Mouse (Mus musculus): ENCODE results near the gene Slc5a1. TPM values are rescaled to one million over a fixed set of nuclear protein-coding genes. Genes with fewer than 3 reads are reported as not detected.

Slc5a1 gene
- total and polyA plus RNA-seq, 3 experiments, result 0.20 to 0.47 (median 0.31) TPM

GRCm38 (mm10) chr5:33091342-33091741, 12.7 kb upstream of the Slc5a1 start:
- Histone ChIP-seq H3K9ac (ENCODE audit: low read depth, low read length) (no peak overlapping the region), H3K4me1 (ENCODE audit: control insufficient read depth, insufficient read depth, low read length) (no peaks in the 10 kb centered on the region), H3K79me2 (replicated peaks; ENCODE audit: control insufficient read depth, insufficient read depth, low read length) (no peaks in the 10 kb centered on the region), H3K27ac (no peak overlapping the region), H3K4me3 (no peak overlapping the region), H3K36me3 (ENCODE audit: control insufficient read depth, insufficient read depth, low read length) (no peaks in the 10 kb centered on the region), H3K27me3 (ENCODE audit: control insufficient read depth, insufficient read depth, low read length) (no peaks in the 10 kb centered on the region)
- WGBS, result 86% methylated on average over 6 of the region's 6 CpGs
- no peak for DNase-seq
- TF ChIP-seq POLR2A (IDR thresholded peaks at IDR 0.05; ENCODE audit: insufficient read depth, low read depth, low read length), result no peak
- TF ChIP-seq CTCF (IDR thresholded peaks at IDR 0.05), result no peak
- no peak for TF ChIP-seq EP300 (IDR thresholded peaks at IDR 0.05; ENCODE audit: insufficient read depth, low read depth, low read length)
- intact Hi-C loops (cut with DNase I), result no loop called here

DNA sequence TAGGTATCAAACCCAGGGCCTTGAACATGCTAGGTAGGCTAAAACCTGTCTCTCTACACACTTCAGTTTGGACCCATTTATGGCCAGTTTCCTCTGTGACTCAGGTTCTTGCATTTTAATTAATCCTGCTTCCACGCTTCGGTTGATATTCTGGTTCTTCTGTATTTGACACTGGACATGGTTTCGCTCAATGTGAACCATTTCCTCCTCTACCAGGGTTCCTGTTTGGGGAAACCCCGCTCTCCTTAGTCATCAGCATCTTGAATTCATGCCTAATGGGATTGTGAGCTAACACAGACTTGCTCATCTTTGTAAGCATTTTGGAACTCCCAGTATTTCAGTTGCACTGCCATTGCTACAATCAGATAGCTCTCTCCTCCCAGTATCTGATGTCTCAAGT, 8.7 kb upstream of the Slc5a1 start:
- no peak for TF ChIP-seq CTCF (IDR thresholded peaks at IDR 0.05)
- no peak for TF ChIP-seq POLR2A (IDR thresholded peaks at IDR 0.05; ENCODE audit: insufficient read depth, low read depth, low read length)
- TF ChIP-seq EP300 (IDR thresholded peaks at IDR 0.05; ENCODE audit: insufficient read depth, low read depth, low read length), result no peak
- H3K79me2 ChIP-seq (replicated peaks; ENCODE audit: control insufficient read depth, insufficient read depth, low read length), result no peaks in the 10 kb centered on the region
- H3K27ac ChIP-seq, result no peak overlapping the region
- 74% methylated on average over 4 of the region's 4 CpGs for WGBS
- intact Hi-C loops (cut with DNase I), result no loop called here
- no peaks in the 10 kb centered on the region for H3K4me1 ChIP-seq (ENCODE audit: control insufficient read depth, insufficient read depth, low read length)
- no peaks in the 10 kb centered on the region for H3K27me3 ChIP-seq (ENCODE audit: control insufficient read depth, insufficient read depth, low read length)
- DNase-seq, result no peak
- no peaks in the 10 kb centered on the region for H3K36me3 ChIP-seq (ENCODE audit: control insufficient read depth, insufficient read depth, low read length)
- no peak overlapping the region for H3K9ac ChIP-seq (ENCODE audit: low read depth, low read length)
- H3K4me3 ChIP-seq, result no peak overlapping the region

DNA sequence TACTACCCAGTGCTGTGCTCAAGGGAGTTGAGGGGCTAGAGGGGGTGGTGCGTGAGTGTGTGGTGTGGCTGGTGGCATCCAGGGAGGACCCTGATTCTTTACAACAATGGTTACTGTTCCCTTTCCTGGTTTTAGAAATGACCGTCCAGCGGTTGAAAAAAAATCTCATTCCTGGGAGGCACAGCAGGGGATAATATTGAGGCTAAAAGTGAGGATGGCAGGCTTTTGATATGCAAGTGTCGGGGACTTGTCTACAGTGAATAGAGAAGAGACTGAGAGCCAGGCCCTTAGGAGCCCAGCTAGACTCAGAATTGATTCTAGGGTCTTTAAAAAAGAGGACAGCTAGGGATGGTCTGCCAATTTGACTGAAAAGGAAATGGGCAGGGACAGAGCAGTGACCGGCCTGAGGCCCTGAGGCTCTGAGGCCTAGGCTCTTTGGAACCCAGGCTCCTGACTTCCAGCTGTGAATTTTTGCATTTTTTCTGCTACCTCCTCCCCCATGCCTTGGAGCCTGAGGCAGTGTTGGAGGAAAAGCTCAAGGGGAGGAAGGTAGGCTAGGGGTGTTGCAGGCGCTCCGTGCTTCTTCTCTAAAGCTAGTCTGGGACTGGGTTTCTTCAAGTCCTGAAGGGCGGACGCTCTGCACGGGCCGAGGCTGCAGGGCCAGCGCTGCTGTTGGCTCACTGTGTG, 1.5 kb upstream of the Slc5a1 start:
- intact Hi-C loops (cut with DNase I), result no loop called here
- peaks cover 4% of the 10 kb centered on the region; the same call in 1 of the 2 replicates for H3K27me3 ChIP-seq (ENCODE audit: control insufficient read depth, insufficient read depth, low read length)

GRCm38 (mm10) chr5:33104876-33105275, 857 bp downstream of the Slc5a1 start:
- WGBS, result 32% methylated on average over 1 of the region's 1 CpGs
- H3K27ac ChIP-seq, result no peak overlapping the region

More for the DNA sequence above, 1.5 kb upstream of the Slc5a1 start:
- TF ChIP-seq POLR2A (IDR thresholded peaks at IDR 0.05; ENCODE audit: insufficient read depth, low read depth, low read length) (no peak), EP300 (IDR thresholded peaks at IDR 0.05; ENCODE audit: insufficient read depth, low read depth, low read length) (no peak), CTCF (IDR thresholded peaks at IDR 0.05) (no peak)
- Histone ChIP-seq H3K9ac (ENCODE audit: low read depth, low read length) (no peak overlapping the region), H3K36me3 (ENCODE audit: control insufficient read depth, insufficient read depth, low read length) (no peaks in the 10 kb centered on the region), H3K27ac (no peak overlapping the region), H3K4me3 (no peak overlapping the region), H3K79me2 (replicated peaks; ENCODE audit: control insufficient read depth, insufficient read depth, low read length) (no peaks in the 10 kb centered on the region), H3K4me1 (ENCODE audit: control insufficient read depth, insufficient read depth, low read length) (no peaks in the 10 kb centered on the region)
- DNase-seq, result no peak
- WGBS, result 55% methylated on average over 12 of the region's 12 CpGs

DNA sequence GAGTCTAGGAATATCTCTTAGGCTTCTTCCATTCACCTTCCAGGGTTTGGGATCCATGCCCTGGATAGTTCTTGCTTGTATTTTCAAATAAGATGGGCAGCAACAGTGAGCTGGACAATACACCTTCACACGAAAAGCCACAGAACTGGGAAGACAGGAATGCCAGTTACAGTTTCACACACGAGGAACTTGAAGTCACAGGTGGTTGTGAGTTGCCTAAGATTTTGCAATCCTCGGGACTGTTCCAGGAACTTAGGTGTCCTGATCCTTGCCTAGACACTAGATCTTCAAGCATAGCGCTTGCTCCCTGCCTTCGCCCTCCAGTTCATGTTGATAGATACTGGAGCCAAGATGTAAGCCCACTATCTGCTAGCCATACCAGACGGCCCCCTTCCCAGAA, 1.6 kb downstream of the Slc5a1 start:
- TF ChIP-seq CTCF (IDR thresholded peaks at IDR 0.05) (no peak), EP300 (IDR thresholded peaks at IDR 0.05; ENCODE audit: insufficient read depth, low read depth, low read length) (no peak), POLR2A (IDR thresholded peaks at IDR 0.05; ENCODE audit: insufficient read depth, low read depth, low read length) (no peak)
- intact Hi-C loops (cut with DNase I), result no loop called here
- H3K27me3 ChIP-seq (ENCODE audit: control insufficient read depth, insufficient read depth, low read length), result peaks cover 4% of the 10 kb centered on the region; the same call in 1 of the 2 replicates
- 75% methylated on average over 6 of the region's 6 CpGs for WGBS
- H3K4me1 ChIP-seq (ENCODE audit: control insufficient read depth, insufficient read depth, low read length), result no peaks in the 10 kb centered on the region
- no peak overlapping the region for H3K27ac ChIP-seq
- DNase-seq, result no peak
- H3K36me3 ChIP-seq (ENCODE audit: control insufficient read depth, insufficient read depth, low read length), result no peaks in the 10 kb centered on the region
- H3K79me2 ChIP-seq (replicated peaks; ENCODE audit: control insufficient read depth, insufficient read depth, low read length), result no peaks in the 10 kb centered on the region
- H3K4me3 ChIP-seq, result no peak overlapping the region
- no peak overlapping the region for H3K9ac ChIP-seq (ENCODE audit: low read depth, low read length)

More at GRCm38 (mm10) chr5:33104876-33105275, 857 bp downstream of the Slc5a1 start:
- DNase-seq, result no peak
- no peaks in the 10 kb centered on the region for H3K36me3 ChIP-seq (ENCODE audit: control insufficient read depth, insufficient read depth, low read length)
- H3K9ac ChIP-seq (ENCODE audit: low read depth, low read length), result no peak overlapping the region
- no peaks in the 10 kb centered on the region for H3K4me1 ChIP-seq (ENCODE audit: control insufficient read depth, insufficient read depth, low read length)
- intact Hi-C loops (cut with DNase I), result no loop called here
- H3K27me3 ChIP-seq (ENCODE audit: control insufficient read depth, insufficient read depth, low read length), result peaks cover 4% of the 10 kb centered on the region; the same call in 1 of the 2 replicates
- no peak overlapping the region for H3K4me3 ChIP-seq
- H3K79me2 ChIP-seq (replicated peaks; ENCODE audit: control insufficient read depth, insufficient read depth, low read length), result no peaks in the 10 kb centered on the region
- no peak for TF ChIP-seq EP300 (IDR thresholded peaks at IDR 0.05; ENCODE audit: insufficient read depth, low read depth, low read length)
- TF ChIP-seq POLR2A (IDR thresholded peaks at IDR 0.05; ENCODE audit: insufficient read depth, low read depth, low read length), result no peak
- no peak for TF ChIP-seq CTCF (IDR thresholded peaks at IDR 0.05)

GRCm38 (mm10) chr5:33107056-33107455, 3.0 kb downstream of the Slc5a1 start:
- intact Hi-C loops (cut with DNase I), result no loop called here
- DNase-seq, result no peak
- H3K79me2 ChIP-seq (replicated peaks; ENCODE audit: control insufficient read depth, insufficient read depth, low read length), result no peaks in the 10 kb centered on the region
- 59% methylated on average over 6 of the region's 6 CpGs for WGBS
- no peak for TF ChIP-seq CTCF (IDR thresholded peaks at IDR 0.05)
- TF ChIP-seq EP300 (IDR thresholded peaks at IDR 0.05; ENCODE audit: insufficient read depth, low read depth, low read length), result no peak
- no peak for TF ChIP-seq POLR2A (IDR thresholded peaks at IDR 0.05; ENCODE audit: insufficient read depth, low read depth, low read length)
- H3K9ac ChIP-seq (ENCODE audit: low read depth, low read length), result no peak overlapping the region
- no peaks in the 10 kb centered on the region for H3K4me1 ChIP-seq (ENCODE audit: control insufficient read depth, insufficient read depth, low read length)
- H3K4me3 ChIP-seq, result no peak overlapping the region
- H3K27me3 ChIP-seq (ENCODE audit: control insufficient read depth, insufficient read depth, low read length), result peaks cover 4% of the 10 kb centered on the region; the same call in 1 of the 2 replicates
- H3K36me3 ChIP-seq (ENCODE audit: control insufficient read depth, insufficient read depth, low read length), result no peaks in the 10 kb centered on the region
- H3K27ac ChIP-seq, result no peak overlapping the region
